Mouse (Mus musculus): ENCODE data around the gene Nfkb1.

Nfkb1 gene

GRCm38 (mm10) chr3:135581606-135582117 is 109.7 kb downstream of the Nfkb1 start:
- peak; percentile 35 for DNase-seq

- DNase-seq, result no peak
These were observed 110.7 kb downstream of the Nfkb1 start for GRCm38 (mm10) chr3:135580439-135581275.

- DNase-seq, result no peak
These were observed 112.2 kb downstream of the Nfkb1 start for GRCm38 (mm10) chr3:135579179-135579578.

- no peak for DNase-seq
These were observed 112.7 kb downstream of the Nfkb1 start for GRCm38 (mm10) chr3:135578588-135579140.

- DNase-seq, result no peak
These were observed 116.2 kb downstream of the Nfkb1 start for GRCm38 (mm10) chr3:135575126-135575525.

- DNase-seq, result no peak
These were observed 118.3 kb downstream of the Nfkb1 start for GRCm38 (mm10) chr3:135573051-135573450.

- DNase-seq, result no peak
These were observed 119.8 kb downstream of the Nfkb1 start for GRCm38 (mm10) chr3:135571540-135571939.

DNA sequence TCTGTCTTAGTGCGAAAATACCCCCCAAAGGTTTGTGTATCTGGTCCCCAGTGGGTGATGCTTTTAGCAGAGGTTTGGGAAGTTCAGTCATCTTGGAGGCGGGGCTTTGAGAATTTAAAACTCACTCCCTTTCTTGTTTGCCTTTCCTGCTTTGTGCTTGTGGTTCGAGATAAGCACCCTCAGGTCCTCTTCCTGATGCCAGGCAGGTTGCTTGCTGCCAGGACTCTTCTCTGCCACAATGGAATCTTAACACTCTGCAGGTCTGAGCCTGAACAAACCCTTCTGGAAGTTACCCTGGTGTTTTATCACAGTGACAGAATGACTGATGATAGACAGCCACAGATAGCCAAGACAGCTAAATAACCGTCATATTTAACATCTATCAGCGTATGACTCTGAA is 122.7 kb downstream of the Nfkb1 start:
- no peak for DNase-seq

DNA sequence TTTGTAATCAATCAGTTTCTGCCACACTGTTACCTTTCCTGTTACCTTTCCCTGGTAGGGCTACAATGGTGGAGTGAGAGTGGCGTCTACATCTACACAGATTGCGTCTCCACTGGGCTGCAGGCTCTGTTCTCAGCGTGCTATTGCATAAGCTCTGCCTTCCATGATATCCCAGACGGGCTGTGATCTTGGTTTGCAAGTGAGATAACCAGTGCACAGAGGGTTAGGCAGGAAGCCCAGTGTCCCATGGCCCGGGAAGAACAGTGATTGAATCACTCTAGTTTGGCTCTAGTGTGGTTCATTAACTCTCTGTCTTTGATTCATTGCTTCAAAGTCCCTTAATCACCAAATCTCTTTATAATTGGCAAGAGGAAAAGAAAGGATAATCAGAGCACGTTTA is 123.5 kb downstream of the Nfkb1 start:
- DNase-seq, result no peak

DNA sequence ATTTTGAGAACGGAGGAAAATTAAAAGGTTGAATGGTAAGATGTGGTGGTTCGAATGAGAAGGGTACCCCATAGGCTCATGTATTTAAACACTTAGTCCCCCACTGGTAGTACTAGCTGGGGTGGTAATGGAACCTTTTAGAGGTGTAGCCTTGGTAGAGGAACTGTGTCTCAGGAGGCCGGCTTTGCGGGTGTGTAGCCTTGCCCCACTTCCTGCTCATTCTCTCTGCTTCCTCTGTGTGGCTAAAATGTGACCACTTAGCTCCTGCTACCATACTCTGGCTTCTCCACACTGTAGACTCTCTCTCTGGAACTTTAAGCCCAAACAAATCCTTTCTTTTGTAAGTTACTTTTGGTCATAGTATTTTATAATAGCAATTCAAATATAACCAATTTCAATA is 126.0 kb downstream of the Nfkb1 start:
- DNase-seq, result no peak

- no peak for DNase-seq
These were observed 126.6 kb downstream of the Nfkb1 start for GRCm38 (mm10) chr3:135564706-135565105.

DNA sequence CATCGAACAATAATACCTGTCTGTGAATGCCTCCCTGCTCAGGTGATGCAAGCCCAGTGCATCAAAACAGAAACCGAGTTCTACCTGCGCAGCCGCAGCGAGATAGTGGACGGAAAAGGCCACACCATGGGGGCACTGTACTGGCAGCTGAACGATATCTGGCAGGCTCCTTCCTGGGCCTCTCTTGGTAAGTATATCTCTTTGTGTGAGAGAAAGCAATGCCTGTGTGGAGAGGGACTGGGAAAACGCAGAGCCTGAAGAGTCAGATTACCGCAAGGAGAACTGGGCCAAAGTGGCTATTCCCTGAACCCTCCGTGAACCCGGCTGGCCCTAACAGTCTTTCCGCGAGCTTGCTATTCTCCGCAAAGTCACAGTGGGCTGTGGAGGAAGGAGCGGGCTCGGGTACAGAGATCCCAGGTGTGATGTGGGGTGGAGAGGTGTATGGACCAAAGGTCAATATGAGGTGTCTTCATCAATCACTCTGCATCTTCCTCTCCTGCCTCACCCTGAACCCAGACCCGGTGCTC is 128.1 kb downstream of the Nfkb1 start:
- DNase-seq, result no peak

DNA sequence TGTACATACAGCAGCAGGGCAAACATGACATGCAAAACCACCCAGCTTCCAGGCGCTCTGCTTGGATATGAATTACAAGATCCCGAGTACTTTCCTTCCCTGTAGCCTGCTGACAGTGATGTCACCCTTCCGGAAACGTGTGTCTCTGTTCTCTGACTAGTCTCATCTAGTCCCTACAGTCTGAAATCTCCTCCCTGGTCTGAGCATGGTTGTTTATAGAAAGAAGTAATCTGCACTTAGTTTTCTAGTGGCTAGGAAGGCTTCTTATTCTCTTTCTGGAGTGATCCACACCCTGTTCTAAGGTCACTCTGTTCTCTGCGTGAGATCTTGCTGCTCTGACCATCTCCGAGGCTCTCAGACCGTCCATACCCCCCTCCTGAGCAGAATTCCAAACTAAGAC is 129.3 kb downstream of the Nfkb1 start:
- no peak for DNase-seq

- DNase-seq, result no peak
These were observed 134.3 kb downstream of the Nfkb1 start for GRCm38 (mm10) chr3:135556851-135557662.

DNA sequence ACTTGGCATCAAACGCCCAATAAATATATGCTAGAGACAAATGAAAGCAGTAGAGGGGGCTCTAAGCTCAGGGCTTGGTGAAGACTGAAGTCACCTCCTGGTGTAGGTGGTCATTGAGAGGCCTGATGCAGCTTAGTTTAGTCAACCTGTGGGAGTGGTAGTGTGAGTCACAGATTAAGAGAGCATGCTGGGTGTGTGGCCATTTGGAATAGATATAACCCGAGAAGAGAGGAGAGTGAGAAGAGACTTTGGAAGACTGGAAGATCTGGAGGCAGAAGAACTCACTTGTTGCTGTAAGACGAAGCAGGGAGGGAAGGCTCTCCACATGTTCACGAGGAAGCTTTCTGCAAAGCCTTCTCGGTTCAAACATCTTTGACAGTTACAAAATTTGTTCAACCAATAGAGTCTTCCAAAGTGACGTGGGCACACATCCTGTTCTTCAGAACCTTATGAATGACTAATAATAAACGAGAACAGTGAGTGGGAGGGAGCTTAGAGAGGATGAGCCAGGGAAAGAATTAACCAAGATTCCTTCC is 135.2 kb downstream of the Nfkb1 start:
- no peak for DNase-seq

GRCm38 (mm10) chr3:135555192-135555591 is 136.2 kb downstream of the Nfkb1 start:
- no peak for DNase-seq

DNA sequence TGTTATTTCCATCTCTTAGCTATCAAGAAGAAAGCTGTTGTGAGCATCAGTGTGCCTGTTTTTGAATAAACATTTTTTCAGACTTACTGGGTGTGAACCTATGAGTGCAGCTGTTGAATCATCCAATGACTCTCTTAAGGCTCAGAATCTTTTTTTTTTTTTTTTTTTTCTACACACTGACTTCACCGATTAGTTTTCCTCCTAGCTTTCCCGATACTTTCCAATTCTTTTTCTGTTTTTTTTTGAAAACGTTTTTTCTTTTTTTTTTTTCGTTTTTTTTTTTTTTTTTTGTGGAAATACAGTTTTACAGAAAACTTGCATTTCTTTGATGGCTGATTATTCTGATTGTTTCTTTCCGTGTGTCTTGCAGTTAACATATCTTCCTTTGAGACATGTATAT is 138.5 kb downstream of the Nfkb1 start:
- no peak for DNase-seq

GRCm38 (mm10) chr3:135547298-135547697 is 144.0 kb downstream of the Nfkb1 start:
- DNase-seq, result no peak

DNA sequence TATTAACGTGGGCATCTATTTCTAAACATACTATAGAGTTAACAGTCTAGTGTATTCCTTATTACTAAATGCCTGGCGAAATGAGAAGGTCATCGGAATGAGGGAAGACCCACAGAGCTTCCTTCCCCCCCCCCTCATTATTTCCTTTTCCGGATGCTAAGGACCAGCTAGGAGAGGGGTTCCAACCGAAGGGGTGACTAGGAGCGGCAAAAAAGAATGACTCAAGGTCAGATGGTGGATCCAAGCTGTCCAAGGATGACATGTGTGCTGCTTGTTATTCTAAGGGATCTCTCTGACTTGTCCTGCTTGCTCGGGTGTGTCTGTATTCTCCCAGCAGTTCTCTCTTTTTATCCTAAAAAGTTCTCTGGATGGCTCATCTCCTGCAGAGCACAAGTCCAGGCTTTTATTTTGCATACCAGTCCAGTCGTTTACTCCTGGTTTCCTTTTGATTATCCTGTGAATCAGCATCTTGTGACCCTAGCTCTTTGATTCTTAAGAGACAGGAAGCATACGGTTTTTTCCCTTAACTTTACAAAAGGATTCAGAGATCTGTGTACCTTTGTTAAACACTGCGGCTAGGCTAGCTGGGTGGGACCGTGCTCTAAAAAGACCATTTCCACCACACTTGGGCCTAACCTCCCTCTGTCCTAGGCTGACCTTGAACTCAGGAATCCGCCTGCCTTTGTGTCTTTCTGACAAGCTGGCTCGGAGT is 145.0 kb downstream of the Nfkb1 start:
- DNase-seq, result no peak

Measured in cerebellum, adult 9-10 months (tissue).